Mouse (Mus musculus) ovary, adult 18-20 months (tissue): ENCODE measurements at regions not wholly inside any gene's neighbourhood (a gene's known extent, or its start where the extent isn't known, plus 50 kb on each side); places are given as distances from the start of the nearest gene placed in this dataset.

Source experiments
- DNase-seq: peaks from one replicate; pipeline ENCODE4 v3.0.0; 2022; ENCODE audit warnings: low spot score, mixed read lengths

GRCm38 (mm10) chr14:80247575-80247974 lies 263.7 kb downstream of the Olfm4 start:
- no peak for DNase-seq

DNA sequence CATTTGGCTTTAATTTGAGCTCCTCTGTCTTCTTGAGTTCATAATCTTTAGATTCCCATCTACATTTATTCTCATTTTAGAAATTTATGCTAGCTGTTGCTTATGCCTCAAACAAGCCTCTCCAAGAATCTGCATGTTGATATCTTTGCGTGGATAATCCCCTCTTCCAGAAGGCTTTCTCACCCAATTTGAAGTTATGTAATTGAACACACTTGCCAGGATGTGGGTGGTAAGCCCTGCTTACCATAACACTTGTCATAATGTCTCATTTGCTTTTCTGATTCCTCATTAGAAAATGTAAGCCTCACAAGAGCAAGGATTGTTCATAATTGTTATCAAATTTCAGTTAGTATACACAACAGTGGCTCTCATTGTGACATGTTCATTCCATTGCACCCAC lies 266.0 kb downstream of the Olfm4 start:
- DNase-seq, result no peak

- DNase-seq, result no peak
Observed at GRCm38 (mm10) chr14:80257086-80257485, 273.2 kb downstream of the Olfm4 start.

- DNase-seq, result no peak
Observed at GRCm38 (mm10) chr14:80263173-80263572, 279.3 kb downstream of the Olfm4 start.

- DNase-seq, result no peak
Observed at GRCm38 (mm10) chr14:80265081-80265480, 281.2 kb downstream of the Olfm4 start.

- no peak for DNase-seq
Observed at GRCm38 (mm10) chr14:80269179-80269951, 285.5 kb downstream of the Olfm4 start.

DNA sequence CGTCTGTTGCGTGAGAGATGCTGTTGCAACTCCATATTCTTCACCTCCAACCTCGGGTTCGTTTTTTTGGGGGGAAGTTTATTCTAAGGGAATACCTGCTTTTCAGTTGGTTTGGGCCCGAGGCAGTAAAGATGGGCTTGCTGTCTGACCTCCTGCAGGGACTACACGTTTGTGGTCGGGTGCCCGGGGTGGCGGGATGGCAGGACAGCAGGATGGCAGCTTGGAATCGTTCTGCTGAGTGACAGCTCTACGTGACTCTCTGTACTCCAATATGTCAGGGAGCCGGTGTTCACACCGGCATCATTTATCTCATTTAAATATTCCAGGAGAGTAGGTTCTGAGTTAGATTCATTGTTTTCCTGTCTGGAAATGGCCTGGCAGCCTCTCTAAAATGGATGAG lies 286.2 kb downstream of the Olfm4 start:
- no peak for DNase-seq

DNA sequence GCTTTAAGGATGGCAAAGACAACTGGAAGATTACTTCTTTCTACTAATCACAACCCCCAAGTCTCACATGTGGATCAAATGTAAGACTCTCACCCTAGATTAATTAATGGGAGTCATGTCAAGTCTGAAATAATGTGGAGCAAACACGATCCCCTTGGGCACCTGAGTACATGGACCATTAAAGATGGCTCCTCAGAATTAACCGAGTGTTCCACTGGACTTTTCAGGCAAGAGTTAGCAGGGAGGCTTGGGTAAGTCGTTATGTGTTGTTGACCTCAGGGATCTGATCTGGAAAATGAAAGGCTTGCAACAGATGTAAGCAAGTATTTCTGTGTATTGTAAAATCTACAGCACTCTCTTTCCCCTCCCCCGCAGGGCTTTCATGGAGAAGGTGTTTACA lies 296.3 kb downstream of the Olfm4 start:
- no peak for DNase-seq

DNA sequence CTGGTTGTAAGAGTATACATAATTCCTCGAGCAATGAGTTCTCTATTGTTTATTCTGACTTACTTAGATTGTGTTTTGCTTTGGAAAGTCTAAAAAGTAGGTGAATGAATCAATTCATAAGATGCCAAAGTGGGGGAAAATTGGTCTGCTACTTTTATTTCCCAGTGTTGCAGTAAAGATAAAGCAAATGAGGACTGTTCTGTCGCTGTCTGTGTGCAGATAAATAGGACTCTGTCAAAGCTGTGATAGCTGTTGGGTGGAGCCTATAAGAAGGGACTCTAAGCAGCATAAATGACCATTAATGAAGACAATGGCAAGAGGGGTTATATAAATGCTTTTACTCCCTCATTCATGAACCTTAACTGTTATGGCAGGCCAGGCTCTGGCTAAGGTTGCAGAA lies 299.8 kb downstream of the Olfm4 start:
- no peak for DNase-seq

DNA sequence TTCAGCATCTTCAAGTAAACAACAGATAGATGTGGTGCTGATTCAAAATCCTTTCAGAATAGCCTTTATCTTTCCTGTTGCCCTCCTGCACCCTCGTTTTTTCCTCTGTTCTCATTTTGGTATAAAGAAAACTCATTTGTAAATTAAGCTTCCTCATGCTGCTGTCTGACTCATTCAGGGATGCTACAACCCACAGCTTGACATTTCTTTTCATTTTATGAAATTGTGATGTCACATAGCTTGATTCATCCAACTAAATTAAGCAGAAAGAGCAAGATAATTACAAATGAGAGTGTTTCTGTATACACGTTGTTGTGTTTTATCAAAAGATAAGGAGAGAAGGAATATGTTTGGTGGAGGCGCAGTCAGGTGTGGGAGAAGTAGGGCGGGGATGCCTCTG lies 307.5 kb downstream of the Olfm4 start:
- no peak for DNase-seq

GRCm38 (mm10) chr14:80293378-80293777 lies 309.5 kb downstream of the Olfm4 start:
- no peak for DNase-seq

DNA sequence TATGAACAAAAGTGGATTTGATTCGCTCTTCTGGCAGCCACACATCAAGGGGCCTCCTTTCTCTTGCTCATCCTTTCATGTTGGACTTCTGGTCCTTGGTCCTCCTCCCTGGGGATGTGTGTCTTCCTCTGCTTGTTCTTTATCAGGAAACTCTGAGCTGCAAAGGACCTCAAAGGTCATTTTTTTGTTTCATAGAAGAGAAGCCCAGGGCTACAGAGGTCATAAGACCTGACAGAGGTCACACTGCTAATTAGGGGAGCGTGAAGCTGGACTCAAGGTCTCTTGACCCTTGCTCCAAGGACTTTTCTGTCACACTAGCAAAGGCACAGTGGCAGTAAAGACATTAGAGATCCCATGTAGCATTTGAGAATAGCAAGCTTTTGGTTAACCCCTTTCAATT lies 345.8 kb downstream of the Olfm4 start:
- DNase-seq, result no peak

DNA sequence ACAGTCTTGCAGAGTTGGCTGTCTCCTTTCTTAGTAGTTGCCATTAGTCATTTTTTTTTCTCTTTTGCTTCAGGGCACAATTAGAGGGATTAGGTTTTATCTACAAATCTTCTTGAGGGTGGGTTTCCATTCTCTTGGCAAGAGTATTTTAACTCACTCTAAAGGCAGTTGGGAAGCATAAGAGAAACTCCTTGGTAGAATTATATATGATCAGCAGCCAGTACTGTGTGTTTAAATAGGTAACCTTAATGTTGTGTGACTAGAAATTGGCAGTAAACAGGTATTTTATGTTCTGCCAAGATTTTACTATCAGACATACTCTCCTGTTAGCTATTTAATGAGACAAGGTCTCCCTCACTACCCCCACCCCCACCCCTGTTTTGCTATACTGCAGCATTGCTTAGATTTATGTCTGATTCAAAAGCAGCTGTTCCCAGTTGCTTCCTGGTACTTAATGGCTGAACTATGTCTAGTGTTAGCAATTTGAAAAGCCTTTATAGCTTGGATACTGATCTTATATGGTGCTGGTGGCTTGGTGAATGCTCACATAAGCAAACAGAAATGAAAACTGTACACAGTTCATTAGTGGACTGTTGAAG lies 378.2 kb downstream of the Olfm4 start:
- no peak for DNase-seq

GRCm38 (mm10) chr14:80369448-80370153 lies 385.7 kb downstream of the Olfm4 start:
- no peak for DNase-seq

- no peak for DNase-seq
Observed at GRCm38 (mm10) chr14:80374290-80374689, 390.4 kb downstream of the Olfm4 start.

- DNase-seq, result no peak
Observed at GRCm38 (mm10) chr14:80377064-80377463, 393.2 kb downstream of the Olfm4 start.

DNA sequence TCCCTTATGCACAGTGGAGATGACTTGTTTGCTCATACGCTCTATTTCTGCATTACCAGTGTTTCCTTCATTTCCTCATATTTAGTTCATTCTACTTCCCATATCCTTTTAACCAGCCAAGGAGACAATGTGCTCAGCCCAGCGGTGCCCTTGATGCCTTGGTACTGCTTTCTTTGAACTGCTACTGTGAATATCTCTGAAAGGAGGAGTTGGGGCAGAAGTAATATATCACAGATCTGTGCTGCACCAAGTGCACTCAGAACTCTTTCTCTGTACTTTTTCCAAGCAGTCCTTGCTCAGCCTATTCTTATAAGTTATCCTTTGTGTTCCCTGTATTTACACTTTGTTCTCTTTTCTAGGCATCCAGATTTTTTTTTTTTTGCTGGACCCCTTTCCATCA lies 407.5 kb downstream of the Olfm4 start:
- no peak for DNase-seq

DNA sequence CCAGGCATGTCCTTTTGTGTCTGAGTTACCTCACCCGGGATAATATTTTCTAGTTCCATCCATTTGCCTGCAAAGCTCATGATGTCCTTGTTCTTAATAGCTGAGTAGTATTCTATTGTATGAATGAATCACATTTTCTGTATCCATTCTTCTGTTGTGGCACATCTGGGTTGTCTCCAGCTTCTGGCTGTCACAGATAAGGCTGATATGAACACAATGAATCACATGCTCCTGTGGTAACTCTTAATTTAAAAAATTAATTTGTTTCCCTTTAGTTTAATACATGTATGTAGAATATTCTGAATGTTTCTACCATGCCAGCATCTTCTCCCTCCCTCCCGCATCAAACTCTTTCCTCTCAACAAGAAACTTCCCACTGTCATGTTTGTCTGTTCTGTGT lies 424.4 kb downstream of the Olfm4 start:
- DNase-seq, result no peak

- no peak for DNase-seq
Observed at GRCm38 (mm10) chr14:80418810-80419325, 435.0 kb downstream of the Olfm4 start.

DNA sequence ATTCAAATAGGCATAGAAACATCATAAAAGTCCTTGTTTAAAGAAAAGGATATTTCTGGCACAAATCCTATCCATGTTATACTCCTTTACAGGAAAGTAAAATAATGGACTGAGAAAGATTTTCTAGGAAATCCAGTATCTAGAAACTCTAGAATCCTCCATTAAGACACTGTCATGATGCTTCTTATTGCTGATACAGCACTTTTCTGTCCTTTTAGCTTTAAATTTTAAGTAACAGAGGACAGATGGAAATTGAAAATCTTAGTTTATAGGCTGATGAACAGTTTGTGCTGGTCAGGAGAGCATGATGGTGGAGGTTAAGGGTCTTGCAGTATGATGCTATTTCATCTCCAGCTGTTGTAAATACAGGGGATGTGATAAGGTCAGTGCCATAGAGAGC lies 459.9 kb downstream of the Olfm4 start:
- no peak for DNase-seq

GRCm38 (mm10) chr14:80471470-80471869 lies 487.6 kb downstream of the Olfm4 start:
- DNase-seq, result no peak

DNA sequence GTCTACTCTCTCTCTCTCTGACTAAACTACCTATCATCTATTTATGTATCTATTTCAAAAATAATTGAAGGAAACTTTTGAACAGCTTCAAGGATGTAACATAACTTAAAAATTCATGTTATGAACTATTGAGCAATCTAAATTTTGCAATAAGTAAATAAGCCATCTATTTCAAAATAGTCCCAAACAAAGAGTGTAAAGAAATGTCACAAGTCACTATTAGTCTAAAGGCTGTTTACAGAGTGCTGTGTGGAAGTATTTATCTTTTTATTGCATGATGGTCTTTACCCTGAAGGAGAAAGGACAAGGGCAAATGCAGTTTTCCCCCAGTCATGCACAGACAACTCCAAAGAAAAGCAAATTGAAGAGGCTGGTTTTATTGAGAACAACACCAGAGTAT lies 496.0 kb downstream of the Olfm4 start:
- no peak for DNase-seq

DNA sequence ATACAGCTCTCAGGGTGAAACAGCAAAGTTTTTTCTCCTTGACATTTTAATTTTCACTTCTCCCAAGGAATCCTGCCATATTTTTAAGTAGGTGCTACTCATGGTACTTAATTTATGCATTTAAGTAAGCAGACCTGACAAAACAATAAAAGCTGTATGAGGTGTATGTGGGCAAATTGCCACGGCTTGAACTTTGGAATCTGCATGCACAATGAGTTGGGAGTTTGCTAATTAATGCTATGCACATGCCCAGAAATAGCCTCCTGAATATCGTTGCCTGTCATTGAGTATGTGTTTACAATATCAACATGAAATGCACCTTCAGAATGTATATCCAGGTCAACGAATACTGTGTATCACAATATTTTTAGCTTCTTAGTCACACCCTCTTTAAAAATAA lies 498.9 kb downstream of the Olfm4 start:
- DNase-seq, result no peak
